Mouse (Mus musculus): ENCODE results near the gene Nop58.
"Not testable (repeated sequence)": the region's sequence is repeated elsewhere in the genome, so short reads cannot be mapped to it uniquely, and the experiment has no call there.

The Nop58 gene

DNA sequence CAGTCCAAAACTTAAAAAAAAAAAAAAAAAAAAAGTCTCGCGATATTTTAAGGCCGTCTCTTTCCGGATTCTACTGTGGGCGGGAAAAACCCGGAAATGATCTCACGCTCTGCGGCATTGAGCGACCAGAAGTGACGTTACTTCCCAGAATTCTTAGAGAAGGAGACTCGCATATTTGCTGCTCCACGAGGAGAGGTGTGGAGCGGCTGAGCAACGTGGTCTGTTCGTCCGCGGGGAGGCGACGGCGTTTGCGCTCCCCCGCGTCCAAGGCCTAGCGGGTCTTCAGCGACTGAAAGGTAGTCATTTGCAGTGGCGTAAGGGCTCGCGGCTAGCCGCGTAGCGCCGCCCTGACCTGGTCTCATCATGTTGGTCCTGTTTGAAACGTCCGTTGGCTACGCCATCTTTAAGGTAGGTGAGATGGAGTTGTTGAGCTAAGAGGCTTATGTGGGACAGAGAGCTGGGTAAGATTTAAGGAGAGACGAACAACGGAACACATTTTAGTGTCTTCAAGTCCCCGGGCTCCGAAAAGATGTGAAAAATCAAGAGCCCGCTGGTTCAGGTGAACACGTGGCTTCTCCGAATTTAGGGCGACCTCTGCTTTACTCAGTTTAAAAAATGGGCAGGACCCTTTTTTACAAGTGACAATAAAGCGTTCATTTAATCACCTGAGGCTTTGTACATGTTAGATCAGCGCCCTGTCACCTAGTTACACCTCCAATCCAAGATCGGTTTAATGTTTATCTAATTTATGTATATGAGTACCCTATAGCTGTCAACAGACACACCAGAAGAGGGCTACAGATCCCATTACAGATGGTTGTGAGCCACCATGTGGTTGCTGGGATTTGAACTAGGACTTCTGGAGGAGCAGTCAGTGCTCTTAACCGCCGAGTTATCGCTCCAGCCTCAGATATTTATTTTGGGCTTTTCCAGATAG is at the start of gene Nop58:
Gene Nop58 (plus strand): TSS at position 153 of the 937 bp plus-strand sequence.
- peak; percentile 85 to 92 for DNase-seq

DNA sequence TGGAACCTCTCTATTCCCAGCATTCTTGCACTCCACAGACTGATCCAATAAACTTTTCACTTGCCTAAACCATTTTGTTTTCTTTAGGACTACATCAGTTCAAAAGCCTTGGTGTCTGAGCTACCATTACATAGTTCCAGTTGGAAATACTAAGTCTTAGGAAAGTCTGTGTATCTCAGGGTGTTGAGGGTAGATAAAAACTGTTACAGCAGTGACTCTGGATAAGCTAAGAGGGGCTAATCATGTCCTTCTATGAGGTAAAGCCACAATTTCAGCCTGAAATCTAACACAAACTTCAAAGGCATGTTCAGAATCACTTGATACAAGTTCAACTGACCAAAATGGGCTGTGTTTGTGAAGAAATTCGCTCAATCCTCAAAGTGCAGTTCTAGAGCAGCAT is 48.4 kb upstream of the Nop58 start:
- no peak for DNase-seq

DNA sequence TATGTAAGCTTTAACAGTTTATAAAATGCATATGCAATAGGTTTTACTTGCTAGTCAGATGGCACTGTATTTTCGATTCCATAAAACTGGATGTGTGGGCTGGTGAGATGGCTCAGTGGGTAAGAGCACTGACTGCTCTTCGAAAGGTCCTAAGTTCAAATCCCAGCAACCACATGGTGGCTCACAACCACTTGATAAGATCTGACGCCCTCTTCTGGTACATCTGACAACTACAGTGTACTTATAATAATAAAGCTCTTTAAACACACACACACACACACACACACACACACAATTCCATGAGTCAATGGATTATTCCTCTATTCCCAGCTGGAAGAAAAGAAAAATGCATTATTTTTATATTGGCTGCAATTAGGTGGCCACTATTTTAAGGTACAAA is 46.4 kb upstream of the Nop58 start:
- DNase-seq: no peak

DNA sequence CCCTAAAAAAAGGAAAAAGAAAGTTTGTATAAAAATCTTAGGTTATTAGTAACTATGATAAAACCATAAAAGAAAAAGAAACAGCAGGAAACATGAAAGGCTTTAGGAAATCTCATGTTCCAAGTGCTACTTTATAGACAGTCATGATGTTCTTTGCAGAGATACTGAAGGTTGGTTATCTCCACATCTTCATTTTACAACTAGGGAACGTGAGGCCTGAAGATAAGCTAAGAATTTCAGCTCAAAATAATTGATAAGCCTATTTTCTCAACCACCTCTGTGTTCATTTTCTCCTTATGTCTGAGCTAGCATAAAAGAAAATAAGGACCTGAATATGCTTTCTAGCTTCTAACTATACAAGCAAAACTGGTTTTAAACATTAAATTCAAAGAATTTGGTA is 42.3 kb upstream of the Nop58 start:
- DNase-seq: no peak

DNA sequence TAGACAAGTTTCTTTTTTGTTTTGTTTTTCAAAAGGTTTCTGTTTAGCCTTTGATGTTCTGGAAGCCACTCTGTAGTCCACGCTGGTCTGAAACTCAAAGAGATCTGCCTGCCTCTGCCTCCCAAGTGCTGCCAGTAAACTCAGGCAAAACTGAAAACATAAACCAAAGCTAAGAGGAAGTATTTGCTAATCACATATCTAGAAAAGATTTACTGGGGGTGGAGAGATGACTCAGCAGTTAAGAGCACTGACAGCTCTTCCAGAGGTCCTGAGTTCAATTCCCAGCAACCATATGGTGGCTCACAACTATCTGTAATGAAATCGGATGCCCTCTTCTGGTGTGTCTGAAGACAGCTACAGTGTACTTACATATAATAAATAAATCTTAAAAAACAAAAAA is 38.3 kb upstream of the Nop58 start:
- DNase-seq: not testable (repeated sequence)

DNA sequence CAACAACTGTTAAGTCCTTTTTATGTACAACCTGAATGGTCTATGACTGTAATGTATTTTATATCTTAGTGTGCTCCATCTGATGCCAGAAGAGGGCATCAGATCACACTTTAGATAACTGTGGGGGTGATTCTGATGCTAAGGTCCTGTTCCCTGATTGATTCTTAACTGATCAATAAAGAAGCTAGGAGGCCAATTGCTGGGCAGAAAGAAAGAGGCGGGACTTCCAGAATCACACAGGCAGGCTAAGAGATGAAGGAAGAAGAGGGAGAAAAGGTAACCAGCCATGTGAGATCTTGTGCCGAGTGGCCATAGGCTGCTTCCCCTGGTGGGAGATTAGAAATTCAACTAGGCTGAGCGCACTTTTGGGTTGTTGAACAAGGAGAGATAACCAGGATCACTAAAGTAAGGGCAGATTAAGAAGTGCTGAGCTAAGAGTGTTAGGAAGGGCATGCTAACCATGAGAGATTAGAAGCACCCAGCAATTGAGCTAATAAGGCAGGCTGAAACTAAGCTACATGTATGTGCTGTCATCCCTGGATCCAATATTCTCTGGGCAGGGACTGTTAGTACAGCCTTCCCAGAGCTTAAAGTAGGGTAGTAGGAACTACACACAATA is 33.5 kb upstream of the Nop58 start:
- no peak for DNase-seq

DNA sequence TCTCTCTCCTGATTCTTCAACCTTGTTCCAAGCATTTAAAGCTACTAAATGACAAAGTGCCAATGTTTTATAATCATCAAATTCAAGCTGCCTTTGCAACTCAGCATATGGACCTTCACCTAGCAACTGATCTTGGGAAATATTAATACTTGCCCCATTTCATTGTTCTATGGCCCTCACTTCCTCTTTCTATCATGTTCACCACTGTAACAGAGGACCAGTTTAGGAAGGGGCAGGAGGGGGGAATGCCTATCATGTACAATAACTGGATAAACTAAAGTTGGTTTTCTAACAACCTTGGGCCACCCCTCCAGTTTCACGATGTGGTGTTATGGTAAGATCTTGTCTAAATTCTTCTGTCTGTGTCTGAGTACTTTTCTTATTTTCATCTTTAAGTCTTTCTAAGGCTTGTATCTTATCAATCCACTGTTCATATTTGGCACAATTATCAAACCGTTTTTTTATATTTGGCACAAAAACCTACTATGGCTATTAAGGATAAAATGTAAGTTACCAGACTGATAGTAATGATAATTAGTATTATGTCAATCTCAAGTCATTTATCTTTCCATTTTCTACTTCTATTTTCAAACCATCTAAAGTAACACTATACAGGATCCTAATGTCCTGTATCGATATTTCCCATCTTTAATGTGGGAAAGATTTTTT is 31.4 kb upstream of the Nop58 start:
- no peak for DNase-seq

DNA sequence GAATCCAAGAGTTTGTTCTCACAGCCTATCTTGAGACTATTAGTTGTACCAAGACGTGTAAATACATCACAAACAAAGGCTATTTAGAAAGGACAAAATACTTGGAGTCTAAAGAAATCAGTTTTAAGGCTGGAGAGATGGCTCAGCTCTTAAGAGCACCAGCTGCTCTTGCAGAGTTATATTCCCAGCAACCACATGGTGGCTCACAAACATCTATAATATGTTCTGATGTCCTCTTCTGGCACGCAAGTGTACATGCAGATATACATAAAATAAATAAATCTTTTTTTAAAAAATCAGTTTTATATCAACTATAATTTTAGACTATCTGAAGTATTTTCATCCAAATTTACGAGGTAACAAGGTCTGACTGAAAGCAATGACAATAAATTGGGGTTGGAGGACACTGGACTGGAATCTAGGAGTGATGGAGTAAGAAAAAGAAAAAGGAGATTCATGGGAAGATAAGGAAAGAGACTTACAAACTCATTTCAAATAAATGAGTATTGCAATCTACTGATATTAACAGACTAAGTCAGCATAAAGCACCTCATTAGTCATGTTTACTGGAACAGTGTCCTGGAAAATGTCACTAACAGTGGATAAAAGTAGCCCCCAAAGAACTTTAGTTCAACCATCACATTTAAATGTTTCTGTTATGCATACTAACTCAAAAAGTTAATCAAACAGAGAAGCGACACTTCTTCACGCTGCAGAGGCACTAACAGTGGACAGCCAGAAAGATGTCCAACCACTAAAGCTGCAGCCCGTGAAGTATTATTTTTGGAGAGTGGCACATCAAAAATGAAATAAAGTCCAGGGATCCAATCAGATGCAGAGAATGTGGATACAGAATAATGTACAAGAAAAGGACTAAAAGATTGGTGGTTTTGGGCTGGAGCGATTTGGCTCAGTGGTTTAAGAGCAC is 28.3 kb upstream of the Nop58 start:
- DNase-seq: no peak

DNA sequence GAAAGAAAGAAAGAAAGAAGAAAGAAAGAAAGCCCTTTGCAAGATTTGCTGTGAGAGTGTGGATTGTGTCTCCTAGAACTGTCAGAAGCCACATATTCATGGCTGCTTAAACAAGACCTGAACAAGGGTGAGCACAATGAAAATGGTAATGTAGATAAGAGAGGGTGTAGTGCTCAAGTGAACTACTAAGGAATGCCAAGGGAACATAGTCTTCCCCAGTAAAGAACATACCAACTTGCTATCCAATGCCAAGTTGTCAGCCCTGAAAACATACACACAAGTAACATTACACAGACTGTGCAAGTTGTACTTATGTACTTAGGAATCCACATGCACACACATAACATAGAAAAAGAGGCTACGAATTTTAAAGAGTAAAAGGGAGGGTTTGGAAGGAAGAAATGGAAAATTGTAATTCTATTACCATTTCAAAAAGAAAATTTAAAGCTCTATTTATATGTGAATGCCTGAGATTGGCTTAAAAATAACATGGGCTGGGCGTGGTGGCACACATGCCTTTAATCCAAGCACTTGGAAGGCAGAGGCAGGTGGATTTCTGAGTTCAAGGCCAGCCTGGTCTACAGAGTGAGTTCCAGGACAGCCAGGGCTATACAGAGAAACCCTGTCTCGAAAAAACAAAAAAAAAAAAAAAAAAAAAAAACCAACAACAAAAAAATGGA is 21.2 kb upstream of the Nop58 start:
- no peak for DNase-seq

DNA sequence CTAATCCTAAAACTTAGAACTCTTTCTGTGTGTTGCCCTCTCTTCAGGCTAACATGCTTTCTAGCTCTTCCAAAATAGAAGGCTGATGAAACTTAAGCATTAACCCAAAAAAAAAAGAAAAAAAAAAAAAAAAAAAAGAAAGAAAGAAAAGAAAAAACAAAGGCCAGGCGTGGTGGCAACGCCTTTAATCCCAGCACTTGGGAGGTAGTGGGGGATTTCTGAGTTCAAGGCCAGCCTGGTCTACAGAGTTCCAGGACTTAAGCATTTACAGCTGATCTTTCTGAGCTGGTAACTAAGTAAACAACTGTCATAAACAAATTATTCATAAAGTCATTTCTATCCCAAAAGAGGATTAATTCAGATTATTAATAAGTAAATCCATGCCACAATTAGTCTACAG is 15.9 kb upstream of the Nop58 start:
- DNase-seq: no peak

DNA sequence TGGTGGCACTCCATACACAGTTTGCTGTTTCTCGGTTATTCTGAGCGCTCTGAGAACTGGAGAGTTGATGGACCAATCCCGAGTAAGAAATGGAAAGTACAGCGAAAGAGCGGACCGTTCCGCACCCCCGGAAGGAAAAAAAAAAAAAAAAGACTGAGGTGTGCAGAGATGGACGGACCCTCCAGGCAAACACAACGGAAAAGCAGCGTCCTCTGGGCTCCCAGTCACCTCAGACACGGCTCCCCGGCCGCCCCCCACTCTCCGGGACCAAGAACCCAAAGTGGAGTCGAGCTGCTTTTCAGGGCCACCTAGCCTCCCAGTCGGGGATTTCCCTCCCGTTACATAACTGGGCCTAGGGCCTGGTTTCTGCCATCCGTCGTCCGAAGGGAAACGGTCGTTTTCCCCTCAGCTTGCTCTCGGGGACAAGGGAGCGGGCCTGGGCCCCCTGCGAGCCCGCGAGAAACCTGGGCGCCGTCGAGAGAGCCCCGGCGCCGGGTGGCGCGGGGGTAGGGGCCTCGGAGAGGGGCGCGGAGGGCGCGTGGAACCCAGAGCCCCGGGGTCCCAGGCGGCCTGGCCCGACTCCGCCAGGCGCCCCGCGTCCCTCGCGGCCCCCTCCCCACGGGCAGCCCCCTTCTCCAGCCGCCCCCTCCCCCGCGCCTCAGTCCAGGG is 14.7 kb upstream of the Nop58 start:
- DNase-seq: peak; percentile 43 to 64

DNA sequence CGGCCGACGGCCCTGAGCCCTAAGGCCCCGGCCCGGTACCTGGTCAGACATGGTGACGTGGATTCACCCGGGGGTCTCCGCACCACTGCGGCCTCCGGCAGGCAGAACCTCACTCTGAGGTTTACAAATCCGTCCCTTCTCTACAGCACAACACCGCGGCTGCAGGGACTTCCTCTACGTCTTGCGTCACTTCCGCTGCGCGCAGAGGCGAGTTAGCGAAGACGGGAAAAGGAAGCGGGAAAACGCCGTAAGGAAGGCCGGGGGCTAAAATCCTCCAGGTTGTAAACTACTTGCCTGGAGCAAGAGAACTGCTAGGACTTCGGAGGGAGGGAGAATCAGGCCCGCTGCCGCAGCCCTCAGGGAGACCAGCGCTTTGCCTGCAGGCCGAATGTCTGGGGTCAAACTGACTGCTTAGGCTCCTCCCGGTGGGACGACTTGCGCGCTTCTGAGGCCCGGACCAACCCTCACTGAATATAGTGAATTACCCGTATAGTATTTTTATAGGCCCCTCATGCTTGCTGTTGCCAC is 14.1 kb upstream of the Nop58 start, which contains the start of gene Sumo1:
Gene Sumo1 (minus strand): TSS at position 194 of the 528 bp plus-strand sequence.
- DNase-seq: peak; percentile 92 to 95

DNA sequence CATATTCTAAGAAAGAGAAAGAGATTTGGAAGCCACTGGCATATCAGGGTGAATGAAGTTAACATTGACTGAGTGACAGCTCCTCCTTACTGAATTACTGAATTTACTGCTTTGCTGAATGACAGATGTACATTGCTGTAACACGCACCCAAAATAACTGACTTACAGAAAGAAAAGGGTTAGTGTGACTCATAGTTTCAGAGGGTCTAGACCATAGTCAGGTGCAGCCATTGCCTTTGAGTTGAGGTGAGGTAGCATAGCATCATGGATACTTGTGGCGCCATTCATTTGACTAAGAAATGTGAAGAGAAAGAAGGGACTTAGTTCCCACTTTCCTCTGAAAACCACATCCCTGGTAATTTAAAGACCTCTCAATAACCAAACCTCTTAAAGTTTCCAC is 11.1 kb upstream of the Nop58 start:
- DNase-seq: no peak

DNA sequence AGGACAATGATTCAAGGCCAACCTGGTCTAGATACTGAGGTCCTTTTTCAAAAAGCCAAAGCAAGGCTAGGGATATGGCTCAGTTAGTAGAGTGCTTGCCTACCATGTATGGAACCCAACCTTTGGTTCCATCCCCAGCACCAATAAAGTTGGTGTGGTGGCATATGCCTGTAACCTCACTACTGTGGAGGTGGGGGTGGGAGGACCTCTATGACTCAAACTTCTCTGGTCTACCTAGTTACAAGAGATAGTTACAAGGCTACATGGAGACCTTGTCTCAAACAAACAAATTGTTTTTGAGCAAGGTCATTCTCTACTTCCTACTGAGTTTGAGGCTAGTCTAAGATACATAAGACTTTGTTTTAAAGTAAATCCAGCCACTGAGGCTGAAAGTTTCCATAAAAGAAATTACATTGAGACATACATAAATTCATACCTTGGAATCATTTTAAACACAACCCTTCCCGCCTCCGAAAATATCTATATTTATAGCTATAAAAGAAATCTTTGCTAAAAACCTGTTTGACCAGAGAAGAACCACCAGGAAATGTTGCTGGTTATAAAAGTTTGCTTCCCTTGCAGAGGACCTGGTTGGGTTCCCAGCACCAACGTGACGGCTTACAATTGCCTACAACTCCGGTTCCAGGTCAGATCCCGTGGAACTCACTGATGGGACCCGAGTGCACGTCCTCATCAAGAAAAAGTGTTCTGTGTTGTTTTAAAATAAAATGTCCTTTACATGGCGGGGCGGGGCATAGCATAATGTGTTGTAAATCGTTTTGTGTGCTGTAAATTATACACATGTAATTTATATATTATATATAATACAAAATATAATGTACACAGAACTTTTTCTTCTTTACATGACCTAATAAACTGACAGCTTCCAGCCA is 599 bp upstream of the Nop58 start:
- peak; percentile 39 to 51 for DNase-seq

DNA sequence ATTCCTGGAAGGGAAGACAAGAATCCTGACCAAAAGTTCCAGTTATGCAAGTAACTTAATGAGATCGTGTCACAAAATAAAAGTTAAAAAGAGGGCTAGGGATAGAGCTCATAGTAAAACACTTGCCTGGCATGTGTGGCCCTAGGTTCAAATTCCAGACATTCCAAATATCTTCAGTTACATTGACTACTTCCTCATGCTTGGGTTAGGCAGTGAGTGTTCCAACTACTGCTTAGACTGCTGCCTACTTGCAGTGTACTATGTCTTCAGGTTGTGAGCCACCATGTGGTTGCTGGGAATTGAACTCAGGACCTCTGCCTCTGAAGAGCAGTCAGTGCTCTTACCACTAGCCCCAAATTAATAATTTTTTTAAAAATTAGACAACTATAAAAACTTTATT is 2.7 kb downstream of the Nop58 start:
- DNase-seq: no peak

DNA sequence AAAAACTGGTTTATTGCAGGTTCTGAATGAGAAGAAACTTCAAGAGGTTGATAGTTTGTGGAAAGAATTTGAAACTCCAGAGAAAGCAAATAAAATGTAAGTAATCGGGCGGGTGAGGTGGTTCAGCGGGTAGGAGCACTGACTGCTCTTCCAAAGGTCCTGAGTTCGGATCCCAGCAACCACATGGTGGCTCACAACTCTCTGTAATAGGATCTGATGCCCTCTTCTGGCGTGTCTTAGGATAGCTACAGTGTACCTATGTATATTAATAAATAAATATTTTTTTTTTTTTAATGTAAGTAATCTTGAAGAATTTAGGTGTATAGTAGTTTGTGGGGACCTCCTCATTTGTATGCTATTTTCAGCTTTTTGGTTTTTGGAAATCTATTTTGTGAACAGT is 5.7 kb downstream of the Nop58 start:
- DNase-seq: no peak

DNA sequence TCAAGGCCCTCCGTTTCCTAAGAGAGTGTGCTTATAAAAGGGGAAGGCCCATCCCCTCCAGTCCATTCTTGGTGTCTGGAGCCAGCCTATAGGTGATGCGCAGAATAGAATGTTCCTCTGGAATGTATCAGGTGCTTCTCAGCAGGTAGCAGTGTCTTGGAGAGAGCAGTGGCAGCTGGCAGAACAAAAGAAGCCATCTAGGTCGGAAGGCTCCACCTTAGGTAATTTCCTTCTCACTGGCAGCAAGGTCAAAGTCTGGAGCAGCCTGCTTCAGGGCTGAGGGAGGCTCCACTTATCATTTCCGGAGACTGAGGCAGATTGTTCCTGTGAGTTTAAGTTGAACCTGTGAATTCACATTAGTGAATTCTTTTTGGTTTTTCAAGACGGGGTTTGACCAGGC is 13.0 kb downstream of the Nop58 start:
- no peak for DNase-seq

DNA sequence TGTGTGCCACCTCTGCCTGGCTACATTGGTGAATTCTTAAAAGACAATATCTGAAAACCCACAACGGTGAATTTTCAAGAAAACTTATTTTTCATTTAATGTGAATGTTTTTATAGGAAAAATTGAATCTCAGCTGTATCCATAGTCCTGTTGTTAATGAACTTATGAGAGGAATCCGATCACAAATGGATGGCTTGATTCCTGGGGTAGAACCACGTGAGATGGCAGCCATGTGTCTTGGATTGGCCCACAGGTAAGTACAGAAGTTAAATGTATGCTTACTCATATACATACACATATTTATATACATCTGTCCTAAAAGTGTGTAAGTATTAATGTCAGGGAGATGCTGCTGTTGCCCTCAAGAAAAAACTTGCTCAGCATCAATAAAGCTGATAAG is 13.4 kb downstream of the Nop58 start:
- no peak for DNase-seq

DNA sequence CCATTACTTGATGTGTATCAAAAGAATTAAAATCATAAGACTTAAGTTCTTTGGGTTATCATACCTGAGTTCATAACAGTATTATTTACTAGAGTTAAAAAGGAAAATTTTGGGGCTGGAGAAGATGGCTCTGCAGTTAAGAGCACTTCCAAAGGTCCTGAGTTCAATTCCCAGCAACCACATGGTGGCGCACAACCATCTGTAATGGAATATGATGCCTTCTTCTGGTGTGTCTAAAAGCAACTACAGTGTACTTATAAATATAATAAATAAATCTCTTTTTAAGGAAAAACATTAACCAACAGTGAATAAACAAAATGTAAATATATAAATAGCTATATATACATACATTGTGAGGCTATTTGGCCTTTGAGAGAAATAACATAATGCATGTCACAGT is 17.0 kb downstream of the Nop58 start:
- peak; percentile 29 to 40 for DNase-seq

DNA sequence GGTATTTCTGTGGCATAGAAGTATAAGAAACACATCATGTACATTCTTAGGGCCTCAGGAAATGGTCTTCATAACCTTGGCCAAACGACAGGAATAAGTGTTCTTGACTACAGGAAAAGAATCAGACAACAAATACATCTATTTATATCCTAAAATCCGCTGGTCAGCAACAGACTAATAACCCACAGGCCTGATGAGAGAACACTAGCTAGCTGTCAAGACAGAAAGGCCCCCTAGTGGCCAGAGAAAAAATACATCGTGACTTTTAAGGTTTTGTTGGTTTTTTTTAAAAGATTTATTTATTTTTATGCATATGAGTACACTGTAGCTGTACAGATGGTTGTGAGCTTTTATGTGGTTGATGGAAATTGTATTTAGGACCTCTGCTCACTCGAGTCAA is 35.1 kb downstream of the Nop58 start:
- peak in 1 of 2 experiments; percentile 16 for DNase-seq

Data from kidney, postnatal 4 days (tissue).